Comparison of ENCODE assay signal across 8 mouse cellular contexts in genomic region chr4:135876583-135877020, GRCm38 (mm10). TPM values are rescaled to one million over a fixed set of nuclear protein-coding genes. Genes with fewer than 3 reads are reported as not detected.
DNase-seq lines count a peak whose midpoint lies in the region; ATAC-seq and TF ChIP-seq lines count a peak whose summit lies in the region.

No protein-coding gene starts in this region.

- H3K4me2 ChIP-seq in heart, embryonic 13.5 days, result peak overlapping the region; percentile 68
- peak overlapping the region; percentile 43 for H3K4me2 ChIP-seq in kidney, postnatal 0 days (ENCODE audit: low read length)
- H3K4me2 ChIP-seq in liver, embryonic 13.5 days, result peak overlapping the region; percentile 89
- peak overlapping the region; percentile 58 for H3K4me2 ChIP-seq in stomach, embryonic 16.5 days (ENCODE audit: low read depth, low read length)

- H3K4me1 ChIP-seq in heart, embryonic 13.5 days, result peaks cover 44% of the 10 kb centered on the region
- H3K4me1 ChIP-seq in kidney, postnatal 0 days (replicated peaks; ENCODE audit: insufficient read depth, low read length), result peaks cover 34% of the 10 kb centered on the region
- H3K4me1 ChIP-seq in liver, embryonic 13.5 days (replicated peaks), result peaks cover 45% of the 10 kb centered on the region
- H3K4me1 ChIP-seq in stomach, embryonic 16.5 days (ENCODE audit: control insufficient read depth, insufficient read depth, low read length), result peaks cover 38% of the 10 kb centered on the region

- peak overlapping the region; percentile 98 for H3K27ac ChIP-seq in heart, embryonic 13.5 days (replicated peaks)
- H3K27ac ChIP-seq in kidney, postnatal 0 days, result peak overlapping the region; percentile 99
- H3K27ac ChIP-seq in liver, embryonic 13.5 days, result peak overlapping the region; percentile 93
- H3K27ac ChIP-seq in stomach, embryonic 16.5 days (ENCODE audit: low read length), result peak overlapping the region; percentile 100

- peak overlapping the region; percentile 96 for H3K9ac ChIP-seq in heart, embryonic 13.5 days
- peak overlapping the region; percentile 19; the same call in 1 of the 2 replicates for H3K9ac ChIP-seq in kidney, postnatal 0 days (ENCODE audit: low read depth, low read length)
- peak overlapping the region; percentile 62 for H3K9ac ChIP-seq in liver, embryonic 13.5 days
- H3K9ac ChIP-seq in stomach, embryonic 16.5 days (ENCODE audit: low read length), result peak overlapping the region; percentile 63

- peak; percentile 96 for DNase-seq in A20 (ENCODE audit: low read depth, low spot score)
- peak; percentile 71 for DNase-seq in adrenal gland, postnatal 10 days
- DNase-seq in fat pad, adult 2 months (ENCODE audit: extremely low read depth, low read depth, low spot score), result peak; percentile 58
- peak; percentile 89 for DNase-seq in kidney, postnatal 0 days (ENCODE audit: low spot score)
- peak; percentile 55 for DNase-seq in liver, embryonic 13.5 days
- peak; percentile 96 for DNase-seq in naive thymus-derived CD4-positive, alpha-beta T cell, adult 2 months (ENCODE audit: low read depth)

- peak overlapping the region; percentile 32 for H3K4me3 ChIP-seq in heart, embryonic 13.5 days
- no peak overlapping the region; the same call in 1 of the 2 replicates for H3K4me3 ChIP-seq in kidney, postnatal 0 days (replicated peaks; ENCODE audit: low read depth, low read length)
- peak overlapping the region; percentile 50 for H3K4me3 ChIP-seq in liver, embryonic 13.5 days (replicated peaks)
- peak overlapping the region; percentile 34 for H3K4me3 ChIP-seq in stomach, embryonic 16.5 days (replicated peaks; ENCODE audit: low read length)

- ATAC-seq in heart, embryonic 13.5 days (ENCODE audit: extremely low read depth, insufficient number of reproducible peaks, low FRiP score, low TSS enrichment), result no peak
- ATAC-seq in kidney, postnatal 0 days (replicated peaks; ENCODE audit: low FRiP score, low read depth), result no peak; the same call in 1 of the 2 replicates
- ATAC-seq in liver, embryonic 13.5 days (ENCODE audit: low read depth), result no peak
- peak; percentile 16; the same call in 1 of the 2 replicates for ATAC-seq in stomach, embryonic 16.5 days (ENCODE audit: insufficient read depth, low FRiP score)

- 2% methylated on average over 16 of the region's 16 CpGs for WGBS in heart, embryonic 13.5 days
- WGBS in kidney, postnatal 0 days, result 1% methylated on average over 16 of the region's 16 CpGs
- WGBS in liver, embryonic 13.5 days (ENCODE audit: insufficient replicate concordance), result 1% methylated on average over 16 of the region's 16 CpGs
- under 1% methylated on average over 16 of the region's 16 CpGs for WGBS in stomach, embryonic 16.5 days

- no peaks in the 10 kb centered on the region for H3K9me3 ChIP-seq in heart, embryonic 13.5 days
- no peaks in the 10 kb centered on the region for H3K9me3 ChIP-seq in kidney, postnatal 0 days (replicated peaks; ENCODE audit: low read length)
- H3K9me3 ChIP-seq in liver, embryonic 13.5 days (replicated peaks), result no peaks in the 10 kb centered on the region
- H3K9me3 ChIP-seq in stomach, embryonic 16.5 days (replicated peaks; ENCODE audit: control insufficient read depth, low read length), result no peaks in the 10 kb centered on the region

- peaks cover 13% of the 10 kb centered on the region for H3K36me3 ChIP-seq in heart, embryonic 13.5 days
- H3K36me3 ChIP-seq in kidney, postnatal 0 days (ENCODE audit: insufficient read depth, low read length), result peaks cover 4% of the 10 kb centered on the region; the same call in 1 of the 2 replicates
- H3K36me3 ChIP-seq in liver, embryonic 13.5 days, result peaks cover 13% of the 10 kb centered on the region
- peaks cover 7% of the 10 kb centered on the region; the same call in 1 of the 2 replicates for H3K36me3 ChIP-seq in stomach, embryonic 16.5 days (ENCODE audit: control insufficient read depth, insufficient read depth, low read length)

- TF ChIP-seq CTCF in kidney, postnatal 0 days (IDR thresholded peaks at IDR 0.05; ENCODE audit: low read depth), result no peak

- H3K27me3 ChIP-seq in heart, embryonic 13.5 days (replicated peaks), result no peaks in the 10 kb centered on the region
- no peaks in the 10 kb centered on the region for H3K27me3 ChIP-seq in kidney, postnatal 0 days (ENCODE audit: insufficient read depth, low read length)
- no peaks in the 10 kb centered on the region for H3K27me3 ChIP-seq in liver, embryonic 13.5 days
- no peaks in the 10 kb centered on the region for H3K27me3 ChIP-seq in stomach, embryonic 16.5 days (ENCODE audit: control insufficient read depth, insufficient read depth, low read length)

RNA-seq across cellular contexts. Expression of gene Pnrc2, which starts 3.0 kb away (rescaled TPM):
- total RNA-seq in adrenal gland, postnatal 10 days (2021), result 100 to 1,000 TPM in 1 of 2 experiments, 10 to 100 TPM in 1; 98.7 to 149 TPM
- polyA plus RNA-seq in heart, embryonic 13.5 days (2015; fragmentation: Nextera tagmentation; extraction: Ambion mirVana), result 114 and 125 TPM in 2 replicates
- 190 and 194 TPM in 2 replicates for polyA plus RNA-seq in kidney, postnatal 0 days (2015; fragmentation: Nextera tagmentation; extraction: Ambion mirVana)
- polyA plus RNA-seq in liver, embryonic 13.5 days (2015; fragmentation: Nextera tagmentation; extraction: Ambion mirVana), result 88.0 and 109 TPM in 2 replicates
- 168 and 169 TPM in 2 replicates for polyA plus RNA-seq in stomach, embryonic 16.5 days (2015; fragmentation: Nextera tagmentation; extraction: Ambion mirVana)

RNA-seq across cellular contexts. Expression of gene Cnr2, which starts 18.6 kb away (rescaled TPM):
- total RNA-seq in adrenal gland, postnatal 10 days (2021), result 1 to 10 TPM; 2.4 to 3.9 TPM
- polyA plus RNA-seq in heart, embryonic 13.5 days (2015; fragmentation: Nextera tagmentation; extraction: Ambion mirVana), result 0.29 and 0.36 TPM in 2 replicates
- 0.68 and 0.70 TPM in 2 replicates for polyA plus RNA-seq in kidney, postnatal 0 days (2015; fragmentation: Nextera tagmentation; extraction: Ambion mirVana)
- polyA plus RNA-seq in liver, embryonic 13.5 days (2015; fragmentation: Nextera tagmentation; extraction: Ambion mirVana), result 2.5 and 3.0 TPM in 2 replicates
- polyA plus RNA-seq in stomach, embryonic 16.5 days (2015; fragmentation: Nextera tagmentation; extraction: Ambion mirVana), result 0.59 and 0.90 TPM in 2 replicates

RNA-seq across cellular contexts. Expression of gene Srsf10, which starts 21.1 kb away (rescaled TPM):
- 100 to 1,000 TPM in 1 of 2 experiments, 10 to 100 TPM in 1; 94.0 to 117 TPM for total RNA-seq in adrenal gland, postnatal 10 days (2021)
- 130 and 140 TPM in 2 replicates for polyA plus RNA-seq in heart, embryonic 13.5 days (2015; fragmentation: Nextera tagmentation; extraction: Ambion mirVana)
- 192 and 194 TPM in 2 replicates for polyA plus RNA-seq in kidney, postnatal 0 days (2015; fragmentation: Nextera tagmentation; extraction: Ambion mirVana)
- 119 and 147 TPM in 2 replicates for polyA plus RNA-seq in liver, embryonic 13.5 days (2015; fragmentation: Nextera tagmentation; extraction: Ambion mirVana)
- polyA plus RNA-seq in stomach, embryonic 16.5 days (2015; fragmentation: Nextera tagmentation; extraction: Ambion mirVana), result 192 and 199 TPM in 2 replicates

RNA-seq across cellular contexts. Expression of gene Fuca1, which starts 43.9 kb away (rescaled TPM):
- total RNA-seq in adrenal gland, postnatal 10 days (2021), result 100 to 1,000 TPM in 1 of 2 experiments, 10 to 100 TPM in 1; 96.9 to 109 TPM
- polyA plus RNA-seq in heart, embryonic 13.5 days (2015; fragmentation: Nextera tagmentation; extraction: Ambion mirVana), result 46.0 and 47.9 TPM in 2 replicates
- 98.7 and 99.4 TPM in 2 replicates for polyA plus RNA-seq in kidney, postnatal 0 days (2015; fragmentation: Nextera tagmentation; extraction: Ambion mirVana)
- 18.1 and 21.4 TPM in 2 replicates for polyA plus RNA-seq in liver, embryonic 13.5 days (2015; fragmentation: Nextera tagmentation; extraction: Ambion mirVana)
- 98.9 and 132 TPM in 2 replicates for polyA plus RNA-seq in stomach, embryonic 16.5 days (2015; fragmentation: Nextera tagmentation; extraction: Ambion mirVana)

Comparison
In these comparisons a context has a peak if more than half of its experiments do, and no peak if none do; other contexts are left out.
1. H3K9ac ChIP-seq: peak in every context shown above with its lines; median percentile 96 in heart, embryonic 13.5 days; 63 in stomach, embryonic 16.5 days; 62 in liver, embryonic 13.5 days; 19 in kidney, postnatal 0 days.